Mouse (Mus musculus) olfactory bulb, adult 2 months (tissue): ENCODE measurements around the gene Golim4.

Experiments
- CTCF ChIP-seq: fragments of 200-500 bp; IDR thresholded peaks from 2 replicates; pipeline ENCODE4 v1.5.1; 2012; ENCODE audit warnings: low read depth, mild to moderate bottlenecking, low read length, moderate library complexity; ENCODE audit not compliant: insufficient read depth
- POLR2A ChIP-seq: fragments of 200-500 bp; IDR thresholded peaks from 2 replicates; pipeline ENCODE4 v1.6.1; 2012; ENCODE audit warnings: mild to moderate bottlenecking, low read depth, low read length, moderate library complexity; ENCODE audit not compliant: insufficient read depth

DNA sequence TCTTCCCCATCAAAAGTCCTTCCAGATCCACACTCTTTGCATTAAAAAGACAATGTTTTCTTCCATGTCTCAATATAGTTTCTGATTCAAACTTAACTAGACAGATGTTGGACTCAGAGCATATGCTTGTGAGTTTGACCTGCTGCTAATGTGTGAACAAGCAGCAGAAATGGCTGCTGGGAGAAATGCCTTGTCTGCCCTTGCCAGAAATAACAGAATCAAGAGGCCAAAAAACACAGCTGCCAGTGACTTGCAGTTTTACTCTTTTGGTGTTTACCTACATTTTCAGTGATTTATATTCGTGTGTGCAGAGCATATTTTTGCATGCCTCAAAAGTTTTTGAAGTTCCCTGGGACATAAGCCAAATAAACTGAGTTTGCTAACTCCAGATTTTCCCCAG, 87.9 kb downstream of the Golim4 start:
- no peak for TF ChIP-seq CTCF
- TF ChIP-seq POLR2A: no peak
